Mouse (Mus musculus): ENCODE results near the gene Strn4. TPM values are rescaled to one million over a fixed set of nuclear protein-coding genes. Genes with fewer than 3 reads are reported as not detected.

Strn4 gene
- polyA plus RNA-seq, 1 experiment: 143 TPM

GRCm38 (mm10) chr7:16810920-16811648 is 4.6 kb upstream of the Strn4 start:
- DNase-seq (ENCODE audit: low read depth): no peak

DNA sequence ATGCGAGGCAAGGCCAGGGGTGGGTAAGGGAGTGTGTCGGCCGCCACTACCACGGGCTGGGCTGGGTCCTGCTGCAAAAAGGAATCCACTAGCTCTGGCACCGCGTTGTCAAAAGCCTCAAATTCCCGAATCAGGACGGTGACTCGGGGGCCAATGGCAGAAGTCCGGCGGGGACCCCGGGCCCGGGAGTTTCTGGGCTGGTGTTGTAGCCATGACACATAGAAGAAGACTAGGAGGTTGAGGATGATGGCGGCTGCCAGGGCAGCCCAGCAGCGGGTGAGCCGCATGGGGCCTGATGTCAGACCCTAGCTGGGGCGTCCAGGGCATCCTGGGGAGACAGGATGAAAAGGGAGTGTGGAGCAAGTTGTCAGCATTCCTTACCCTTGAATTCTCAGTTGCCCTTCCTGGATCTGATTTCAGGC is 4.0 kb upstream of the Strn4 start:
- no peak for DNase-seq (ENCODE audit: low read depth)

GRCm38 (mm10) chr7:16812505-16812904 is 3.2 kb upstream of the Strn4 start:
- no peak for DNase-seq (ENCODE audit: low read depth)

- DNase-seq (ENCODE audit: low read depth): no peak
Observed at GRCm38 (mm10) chr7:16816078-16816474, 387 bp downstream of the Strn4 start.

DNA sequence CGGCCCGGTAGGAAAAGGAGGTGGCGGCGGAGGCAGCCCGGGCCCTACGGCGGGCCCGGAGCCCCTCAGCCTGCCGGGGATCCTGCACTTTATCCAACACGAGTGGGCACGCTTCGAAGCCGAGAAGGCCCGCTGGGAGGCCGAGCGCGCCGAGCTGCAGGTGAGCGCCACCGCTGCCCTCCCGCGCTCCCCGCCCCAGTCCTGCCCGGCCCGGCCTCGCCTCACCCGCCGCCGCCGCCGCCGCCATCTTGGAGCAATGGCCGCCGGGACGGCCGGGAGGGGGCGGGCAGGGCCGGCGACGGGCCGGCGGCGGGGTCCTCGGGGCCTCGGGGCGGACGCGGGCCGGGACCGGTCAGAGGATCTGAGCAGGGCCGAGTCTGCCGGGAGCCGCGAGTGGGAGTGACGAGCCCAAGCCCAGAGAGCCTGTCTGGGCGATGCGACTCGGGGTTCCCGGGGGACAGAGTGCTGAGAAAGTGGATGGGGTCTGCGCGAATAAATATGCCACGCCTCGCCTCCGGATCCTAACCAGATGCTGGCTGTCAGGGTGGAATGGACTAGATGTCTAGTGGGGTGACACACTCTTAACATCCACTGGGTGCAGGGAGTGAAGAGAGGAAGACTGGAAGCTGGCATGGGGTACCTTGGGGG is 910 bp downstream of the Strn4 start, which contains the start of gene Fkrp:
Gene Fkrp, minus strand, starts transcription at position 258 of the 648 bp plus-strand sequence.
- no peak for DNase-seq (ENCODE audit: low read depth)

DNA sequence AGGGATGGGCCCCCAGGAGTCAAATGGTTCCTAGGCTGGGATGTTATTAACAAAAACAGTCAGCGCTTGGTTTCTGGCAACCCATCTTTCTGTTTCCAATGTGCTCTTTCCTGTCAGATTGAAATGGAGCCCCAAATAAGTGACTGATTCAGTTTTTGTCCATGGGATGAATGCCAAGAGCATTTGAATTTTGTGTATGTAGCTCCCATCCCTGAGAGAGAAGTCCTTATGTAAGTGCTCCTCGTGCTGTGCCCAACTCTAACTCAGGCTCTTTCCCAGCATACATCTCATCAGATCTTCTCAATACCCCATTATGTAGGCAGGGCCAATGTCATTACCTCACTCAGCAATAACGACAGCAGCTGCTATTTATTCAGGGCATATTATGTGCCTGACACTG is 2.0 kb downstream of the Strn4 start:
- no peak for DNase-seq (ENCODE audit: low read depth)

GRCm38 (mm10) chr7:16819794-16820193 is 4.1 kb downstream of the Strn4 start:
- no peak for DNase-seq (ENCODE audit: low read depth)

DNA sequence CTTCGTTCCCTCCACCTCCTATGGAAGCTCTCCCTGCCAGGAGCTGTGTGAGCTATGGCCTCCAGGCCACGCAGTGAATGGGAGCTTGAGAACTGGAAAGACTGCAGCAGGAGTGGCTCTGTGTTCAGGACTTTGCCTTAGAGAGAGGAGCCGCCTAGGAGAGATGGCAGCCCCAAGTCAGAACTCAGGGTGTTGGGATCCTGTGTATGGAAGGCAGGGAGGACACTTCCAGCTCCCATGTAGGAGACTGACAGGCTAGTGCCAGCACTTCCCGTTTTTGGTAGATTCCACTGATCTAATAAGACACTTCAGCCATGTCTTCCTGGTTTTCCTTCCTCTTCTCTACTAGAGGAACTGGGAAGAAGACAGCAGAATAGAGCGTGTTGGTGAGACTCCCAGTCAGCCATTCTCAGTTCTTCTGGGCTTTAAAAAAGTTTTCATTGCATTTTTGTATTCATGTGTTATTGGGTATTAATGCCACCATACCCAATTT is 4.6 kb downstream of the Strn4 start:
- no peak for DNase-seq (ENCODE audit: low read depth)

- no peak for DNase-seq (ENCODE audit: low read depth)
Observed at GRCm38 (mm10) chr7:16821091-16821490, 5.4 kb downstream of the Strn4 start.

GRCm38 (mm10) chr7:16821669-16822101 is 6.0 kb downstream of the Strn4 start:
- DNase-seq (ENCODE audit: low read depth): peak; percentile 77

GRCm38 (mm10) chr7:16823734-16824133 is 8.0 kb downstream of the Strn4 start:
- DNase-seq (ENCODE audit: low read depth): no peak

GRCm38 (mm10) chr7:16825785-16826184 is 10.1 kb downstream of the Strn4 start:
- no peak for DNase-seq (ENCODE audit: low read depth)

GRCm38 (mm10) chr7:16826571-16826970 is 10.9 kb downstream of the Strn4 start:
- no peak for DNase-seq (ENCODE audit: low read depth)

DNA sequence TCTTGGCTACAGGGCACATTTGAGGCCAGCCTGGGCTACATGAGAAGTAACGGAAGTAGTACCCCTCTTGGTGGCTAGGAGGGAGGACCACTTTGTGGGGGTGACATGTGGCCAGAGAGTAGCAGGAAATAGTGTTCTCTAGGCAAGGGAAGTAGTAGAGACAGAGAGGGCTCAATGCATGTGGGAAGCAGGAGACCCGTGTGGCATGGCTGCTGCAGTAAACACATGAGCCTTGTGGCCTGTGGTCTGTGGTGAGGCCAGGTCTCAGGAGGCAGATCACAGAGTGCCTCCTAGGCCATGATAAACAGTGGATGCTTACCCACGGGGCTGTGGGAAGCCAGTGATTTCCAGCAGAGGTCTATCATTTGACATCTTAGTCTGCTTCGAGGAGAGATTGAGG is 11.6 kb downstream of the Strn4 start:
- no peak for DNase-seq (ENCODE audit: low read depth)

- DNase-seq (ENCODE audit: low read depth): no peak
Observed at GRCm38 (mm10) chr7:16830449-16830848, 14.8 kb downstream of the Strn4 start.

DNA sequence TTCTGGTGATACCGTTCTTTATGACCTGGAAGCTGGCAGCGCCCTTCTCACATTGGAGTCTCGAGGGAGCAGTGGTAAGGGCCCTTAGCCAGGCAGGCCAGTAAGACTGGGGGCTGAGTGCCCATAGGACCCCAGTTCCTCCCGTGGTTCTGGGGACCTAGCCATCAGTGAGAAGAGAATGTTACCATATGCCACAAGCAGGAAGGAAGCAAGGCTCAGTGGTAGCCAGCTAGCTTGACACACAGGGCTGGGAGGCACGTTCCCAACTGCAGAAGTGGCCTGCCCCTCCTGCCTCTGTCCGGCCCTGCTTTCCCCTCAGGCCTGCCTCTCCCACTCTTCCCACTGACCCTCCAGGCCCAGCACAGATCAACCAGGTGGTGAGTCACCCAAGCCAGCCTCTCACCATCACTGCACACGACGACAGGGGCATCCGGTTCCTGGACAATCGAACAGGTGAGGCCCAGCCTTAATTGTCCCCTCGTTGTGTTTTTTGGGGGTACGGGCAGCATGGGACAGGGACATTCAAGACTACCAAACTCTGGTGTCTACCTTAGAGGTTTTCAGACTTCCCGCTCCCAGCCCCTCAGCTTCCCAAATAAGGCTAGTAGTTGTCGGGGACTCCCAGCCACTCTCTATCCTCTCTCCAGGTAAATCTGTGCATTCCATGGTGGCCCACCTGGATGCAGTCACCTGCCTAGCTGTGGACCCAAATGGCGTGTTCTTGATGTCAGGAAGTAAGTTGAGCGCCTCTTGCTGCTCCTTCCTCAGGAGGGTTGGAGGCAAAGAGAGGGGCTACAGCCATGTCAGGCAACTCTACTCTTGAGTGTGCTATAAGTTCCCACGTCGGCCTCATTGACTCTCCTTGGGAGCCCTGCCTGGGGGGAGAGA is 22.5 kb downstream of the Strn4 start:
- DNase-seq (ENCODE audit: low read depth): no peak

- no peak for DNase-seq (ENCODE audit: low read depth)
Observed at GRCm38 (mm10) chr7:16838804-16839426, 23.2 kb downstream of the Strn4 start.

DNA sequence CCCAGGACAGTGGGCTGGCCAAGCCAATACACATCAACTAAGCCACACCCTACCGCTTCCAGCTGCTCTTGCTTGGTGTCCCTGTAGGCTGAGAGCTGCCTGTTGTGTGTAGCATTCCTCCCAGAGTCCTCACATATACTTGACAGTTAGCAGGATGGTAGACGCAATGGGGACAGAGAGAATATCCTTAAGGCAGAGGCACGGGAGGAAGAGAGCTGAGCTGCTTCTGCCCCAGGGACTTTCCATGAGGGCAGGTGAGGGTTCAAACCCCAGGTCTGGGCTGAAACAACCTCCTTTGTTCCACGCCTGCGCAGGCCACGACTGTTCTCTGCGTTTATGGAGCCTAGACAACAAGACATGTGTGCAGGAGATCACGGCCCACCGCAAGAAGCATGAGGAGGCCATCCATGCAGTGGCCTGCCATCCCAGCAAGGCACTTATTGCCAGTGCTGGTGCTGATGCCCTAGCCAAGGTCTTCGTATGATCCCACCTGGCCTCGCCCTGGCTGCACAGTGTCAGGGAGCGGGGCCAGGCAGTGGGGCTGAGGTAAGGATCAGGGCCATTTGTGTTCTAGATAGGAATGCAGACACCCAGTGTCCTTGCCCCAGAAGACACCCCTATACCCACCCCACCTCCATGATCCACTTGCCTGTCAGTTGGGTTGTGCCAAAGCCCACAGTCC is 23.9 kb downstream of the Strn4 start:
- no peak for DNase-seq (ENCODE audit: low read depth)

GRCm38 (mm10) chr7:16840109-16840491 is 24.4 kb downstream of the Strn4 start:
- DNase-seq (ENCODE audit: low read depth): no peak

DNA sequence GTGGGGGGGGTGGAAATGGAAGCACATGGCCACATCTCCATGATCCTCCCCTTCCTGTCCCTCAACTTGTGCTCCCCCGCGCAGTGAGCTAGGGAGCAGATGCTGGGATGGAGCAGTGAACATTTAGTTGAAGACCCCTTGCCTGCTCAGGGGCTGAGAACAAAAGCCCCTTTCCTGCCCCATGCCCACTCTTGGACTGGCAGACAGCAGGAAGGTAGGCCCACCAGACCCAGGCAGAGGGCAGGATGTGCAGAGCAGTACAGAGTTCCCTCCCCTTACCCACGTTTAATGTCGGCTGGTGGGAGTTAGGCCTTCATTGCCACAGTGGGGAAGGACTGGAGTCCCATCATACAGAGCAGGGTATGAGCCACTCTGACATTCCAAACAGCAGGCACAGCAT is 25.4 kb downstream of the Strn4 start:
- no peak for DNase-seq (ENCODE audit: low read depth)
